Mouse (Mus musculus) spleen, postnatal 4 days (tissue): ENCODE measurements around the gene Ucp3.

Experiments used
- DNase-seq, 2 experiments: peaks; one replicate each; pipeline ENCODE4 v3.0.0; 2022; ENCODE audit warnings: low spot score in 2 of 2

Gene Ucp3

DNA sequence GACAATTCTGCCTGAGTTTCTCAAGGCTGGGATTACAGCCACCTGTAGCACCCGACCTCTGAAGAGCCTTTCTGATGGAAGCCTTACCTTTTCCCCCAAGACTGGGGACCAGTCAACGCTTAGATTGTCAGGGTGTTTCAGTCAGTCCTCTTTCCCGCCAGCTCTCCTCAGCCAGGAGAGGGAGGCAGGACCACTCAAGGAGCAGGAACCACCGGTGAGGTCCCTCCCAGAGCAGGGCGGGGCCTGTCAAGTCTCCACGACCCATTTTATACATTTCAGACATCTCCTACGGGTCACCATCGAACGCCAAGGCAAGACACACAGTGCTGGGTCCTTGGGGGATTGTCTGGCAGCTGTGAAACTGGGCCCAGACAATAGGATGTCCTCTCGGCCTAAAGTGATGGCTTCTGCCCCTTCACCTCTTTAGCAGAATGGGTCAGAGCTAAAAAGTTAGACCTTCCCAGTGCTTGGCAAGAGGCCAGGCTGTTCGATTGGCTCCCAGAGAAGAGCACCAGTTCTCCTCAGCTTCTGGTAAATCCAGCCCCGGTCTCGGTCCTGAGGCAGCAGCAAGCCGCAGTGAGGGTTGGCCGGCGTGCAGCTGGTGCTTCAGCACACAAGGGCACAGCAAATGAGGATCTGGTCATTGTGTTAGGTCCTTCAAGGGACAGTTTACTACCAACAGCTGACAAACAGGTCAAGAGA is 27.6 kb downstream of the Ucp3 start:
- peak; percentile 53 to 79 for DNase-seq

DNA sequence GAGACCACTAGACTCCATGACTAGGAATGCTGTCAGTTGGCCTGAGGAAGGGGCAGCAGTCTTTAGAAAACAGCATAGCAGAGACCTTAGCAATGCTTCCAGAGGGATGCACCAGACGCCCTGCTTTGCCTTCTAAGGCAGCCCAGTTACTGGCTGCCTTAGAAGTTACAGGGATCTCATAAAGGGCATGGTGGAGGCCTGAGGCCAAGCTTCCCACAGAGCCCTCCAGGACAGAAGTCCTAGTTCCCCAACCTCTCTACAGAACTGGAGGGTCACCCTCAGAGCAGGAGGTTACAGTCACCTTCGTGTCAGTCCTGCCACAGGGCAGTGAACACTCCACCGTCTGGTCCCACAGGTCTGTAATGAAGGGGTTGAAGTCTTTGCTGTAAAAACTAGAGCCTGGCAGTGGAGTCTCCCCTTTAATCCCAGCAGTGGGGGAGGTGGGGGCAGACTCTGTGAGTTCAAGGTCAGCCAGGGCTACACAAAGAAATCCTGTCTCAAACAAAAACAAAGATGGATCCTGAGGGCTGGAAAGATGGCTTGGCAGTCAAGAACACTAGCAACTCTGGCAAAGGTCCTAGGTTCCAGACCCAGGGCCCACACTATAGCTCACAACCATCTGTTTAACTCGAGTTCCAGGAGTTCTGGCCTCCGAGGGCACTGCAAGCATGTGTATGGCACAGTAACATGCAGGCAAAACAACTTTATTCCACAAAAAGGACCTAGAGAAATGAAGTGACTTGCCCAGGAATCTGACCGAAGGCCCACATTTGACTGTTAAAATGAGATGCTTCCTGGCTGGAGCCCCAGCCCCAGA is 28.4 kb downstream of the Ucp3 start:
- peak; percentile 48 to 76 for DNase-seq

DNA sequence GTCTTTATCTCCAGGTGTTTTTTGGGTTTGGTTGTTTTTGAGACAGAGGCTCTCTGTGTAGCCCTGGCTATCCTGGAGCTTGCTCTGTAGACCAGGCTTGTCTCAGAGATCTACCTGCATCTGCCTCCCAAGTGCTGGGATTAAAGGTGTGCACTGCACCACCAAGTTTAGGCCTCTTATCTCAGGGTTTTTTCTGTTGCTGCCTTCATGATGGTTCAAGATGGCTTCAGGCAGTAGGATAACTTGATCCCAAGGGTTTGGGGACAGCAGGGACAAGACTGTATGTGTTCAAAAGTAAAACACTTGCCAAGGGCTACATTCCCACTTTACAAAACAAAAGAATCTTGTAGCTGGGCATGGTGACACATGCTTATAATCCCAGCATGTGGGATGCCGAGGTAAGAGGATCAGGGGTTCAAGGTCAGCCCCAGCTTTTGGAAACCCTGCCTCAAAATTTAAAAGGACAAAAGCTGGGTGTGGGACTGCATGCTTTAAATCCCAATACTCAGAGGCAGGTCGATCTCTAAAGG is 29.1 kb downstream of the Ucp3 start:
- DNase-seq = no peak

DNA sequence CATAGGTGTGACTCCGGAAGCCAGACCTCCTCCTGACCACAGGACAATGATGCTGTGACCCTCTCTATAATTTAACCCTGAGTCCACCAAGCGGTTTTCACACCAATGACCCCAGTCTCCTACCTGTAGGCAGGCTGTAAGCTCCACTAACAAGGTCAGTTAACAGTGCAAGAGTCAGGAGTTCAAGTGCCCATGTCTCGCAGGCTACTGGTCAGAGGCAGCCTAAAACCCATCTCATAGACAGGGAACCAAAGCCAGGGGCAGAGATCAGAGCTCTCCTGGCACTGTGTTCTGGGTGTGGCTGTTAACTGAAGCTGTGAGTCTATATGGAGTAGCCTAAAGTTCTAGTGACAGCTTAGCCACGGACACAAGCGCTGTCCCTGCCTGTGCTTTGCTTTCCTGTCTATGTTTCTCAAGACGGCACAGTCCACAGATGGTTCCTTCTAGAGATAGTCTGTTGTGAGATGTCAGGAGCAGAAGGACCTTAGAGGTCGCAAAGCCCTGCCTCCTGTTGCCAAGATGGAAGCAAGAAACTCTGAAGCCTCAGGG is 29.7 kb downstream of the Ucp3 start:
- peak; percentile 42 to 72 for DNase-seq

DNA sequence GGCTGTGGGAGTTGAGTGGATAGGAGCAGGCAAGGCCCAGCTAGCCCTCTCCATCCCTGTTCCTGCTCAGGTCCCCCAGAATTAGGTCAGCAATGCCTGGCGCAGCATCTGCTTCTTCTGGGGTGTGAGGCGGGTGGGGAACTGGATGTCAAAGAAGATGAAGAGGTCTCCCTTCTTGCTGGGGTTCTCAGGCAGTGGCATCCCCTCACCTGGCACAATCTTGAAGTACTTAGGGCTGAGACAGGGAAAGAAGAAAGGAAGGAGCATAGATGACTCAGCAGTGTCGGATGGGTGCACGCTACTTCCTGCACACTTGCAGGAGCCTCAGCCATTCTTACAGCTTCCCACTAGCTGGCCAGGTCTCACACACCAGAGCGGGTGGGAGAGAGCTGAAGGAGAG is 30.3 kb downstream of the Ucp3 start:
- DNase-seq = peak in 1 of 2 experiments; percentile 75

DNA sequence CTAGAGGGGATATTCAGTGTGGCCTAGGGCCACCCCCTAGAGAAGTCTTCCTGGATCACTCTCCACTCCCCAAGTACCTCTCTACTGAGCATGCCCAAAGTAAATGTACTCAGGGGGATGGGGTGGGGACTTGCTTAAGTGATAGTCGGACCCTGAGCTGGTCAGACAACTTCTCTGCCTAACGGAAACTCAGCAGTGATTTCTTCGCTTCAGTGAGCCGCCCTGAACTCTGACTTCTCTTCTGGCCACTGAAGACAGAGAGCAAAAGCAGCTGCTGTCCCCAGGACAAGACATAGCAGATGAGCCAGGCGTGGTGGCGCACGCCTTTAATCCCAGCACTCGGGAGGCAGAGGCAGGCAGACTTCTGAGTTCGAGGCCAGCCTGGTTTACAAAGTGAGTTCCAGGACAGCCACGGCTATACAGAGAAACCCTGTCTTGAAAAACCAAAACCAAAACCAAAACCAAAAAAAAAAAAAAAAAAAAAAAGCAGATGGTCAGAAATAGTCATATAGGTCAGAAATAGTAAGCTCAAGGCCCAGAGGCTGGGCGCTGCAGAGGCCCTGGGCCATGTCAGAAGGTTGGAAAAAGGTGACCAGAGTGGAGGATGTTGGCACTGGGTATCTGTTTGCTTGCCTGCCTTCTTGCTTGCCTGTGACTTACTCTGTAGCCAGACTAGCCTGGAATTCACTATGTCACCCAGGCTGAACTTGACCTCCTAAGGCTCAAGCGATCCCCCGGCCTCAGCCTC is 32.1 kb downstream of the Ucp3 start:
- no peak for DNase-seq

DNA sequence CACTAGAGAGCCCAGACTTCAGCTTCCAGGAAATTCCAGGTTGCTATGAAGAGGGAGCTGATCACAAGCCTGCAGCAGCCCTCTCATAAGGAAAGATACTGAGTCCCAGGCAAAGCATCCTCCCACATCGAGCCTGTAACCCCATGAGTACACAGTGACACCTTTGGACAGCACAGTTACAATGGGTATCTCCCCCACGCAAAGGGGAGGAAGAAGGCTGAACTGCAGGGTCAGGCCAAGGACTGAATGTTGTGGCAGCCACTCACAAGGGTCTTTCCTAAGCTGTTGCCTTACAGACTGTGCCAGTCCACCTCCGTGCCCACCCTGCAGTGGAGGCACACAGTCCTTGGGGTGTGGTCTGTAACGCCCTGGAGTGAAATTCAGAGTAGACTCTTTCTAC is 33.7 kb downstream of the Ucp3 start:
- no peak for DNase-seq

DNA sequence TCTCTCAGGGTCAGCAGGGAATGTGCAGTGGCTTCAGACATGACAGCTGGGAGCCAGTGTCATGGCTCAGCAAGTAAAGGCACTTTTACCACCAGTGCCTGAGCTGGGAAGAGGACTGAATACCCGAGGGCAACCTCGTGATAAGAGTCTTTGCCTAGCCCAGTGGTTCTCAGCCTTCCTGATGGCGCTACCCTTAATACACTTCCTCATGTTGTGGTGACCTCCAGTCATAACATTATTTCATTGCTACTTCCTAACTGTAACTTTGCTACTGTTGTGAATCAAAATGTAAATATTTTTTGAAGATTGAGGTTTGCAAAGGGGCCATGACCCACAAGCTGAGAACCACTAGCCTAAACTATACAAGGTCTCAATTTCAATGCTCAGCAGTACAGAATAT is 35.9 kb downstream of the Ucp3 start:
- no peak for DNase-seq

DNA sequence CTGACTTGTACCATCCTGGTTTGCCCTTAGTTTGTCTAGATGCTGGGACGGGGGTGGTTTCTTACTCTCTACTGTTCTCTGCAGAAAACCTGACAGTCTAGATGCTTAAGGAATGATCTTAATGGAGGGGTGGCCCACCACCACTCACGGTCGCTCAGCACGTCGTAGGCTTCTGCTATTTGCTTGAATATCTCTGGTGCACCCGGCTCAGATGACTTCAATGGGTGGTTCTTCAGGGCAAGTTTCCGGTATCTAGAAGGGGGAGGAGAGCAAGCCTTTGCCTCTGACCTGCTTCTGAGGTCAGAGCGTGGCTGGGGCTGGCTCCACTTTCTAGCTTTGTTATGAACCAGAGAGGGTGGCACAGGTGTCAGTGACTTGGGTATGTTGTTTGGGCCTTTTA is 38.8 kb downstream of the Ucp3 start:
- no peak for DNase-seq

DNA sequence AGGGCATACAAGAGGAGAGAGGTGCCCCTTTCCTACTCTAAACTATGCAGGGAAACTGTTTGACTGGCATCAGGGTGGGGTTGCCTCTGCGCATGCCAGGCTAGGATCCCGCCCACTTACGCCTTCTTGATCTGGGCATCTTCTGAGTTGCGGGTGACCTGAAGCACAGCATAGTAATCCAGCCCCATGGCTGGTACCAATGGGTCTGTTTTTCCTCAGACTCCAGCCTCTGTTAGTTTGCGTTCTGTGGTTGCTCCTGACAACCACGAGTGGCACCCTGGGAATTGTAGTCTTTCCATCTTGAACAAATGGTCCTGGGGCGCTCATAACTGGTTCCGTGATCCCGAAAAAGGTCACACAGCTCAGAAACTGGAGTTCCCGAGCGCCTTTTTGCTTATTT is 41.8 kb downstream of the Ucp3 start, which contains the start of gene Dnajb13:
Gene Dnajb13 (minus strand): TSS at position 388 of the 400 bp plus-strand sequence.
- no peak for DNase-seq

DNA sequence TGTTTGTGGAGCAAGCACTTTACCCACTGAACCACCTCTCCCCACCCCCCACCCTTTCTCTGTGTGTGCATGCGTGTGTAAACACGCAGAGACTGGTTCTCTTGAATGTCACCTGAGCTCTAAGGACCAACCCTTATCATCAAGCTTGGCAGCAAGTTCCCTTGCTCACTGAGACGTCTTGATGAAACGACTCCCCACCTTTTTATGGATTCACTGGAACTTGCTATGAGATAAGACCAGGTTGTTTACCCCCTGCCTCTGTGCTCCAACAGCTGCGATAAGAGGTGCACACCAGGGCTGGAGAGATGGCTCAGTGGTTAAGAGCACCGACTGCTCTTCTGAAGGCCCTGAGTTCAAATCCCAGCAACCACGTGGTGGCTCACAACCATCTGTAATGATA is 47.4 kb downstream of the Ucp3 start:
- DNase-seq = no peak

DNA sequence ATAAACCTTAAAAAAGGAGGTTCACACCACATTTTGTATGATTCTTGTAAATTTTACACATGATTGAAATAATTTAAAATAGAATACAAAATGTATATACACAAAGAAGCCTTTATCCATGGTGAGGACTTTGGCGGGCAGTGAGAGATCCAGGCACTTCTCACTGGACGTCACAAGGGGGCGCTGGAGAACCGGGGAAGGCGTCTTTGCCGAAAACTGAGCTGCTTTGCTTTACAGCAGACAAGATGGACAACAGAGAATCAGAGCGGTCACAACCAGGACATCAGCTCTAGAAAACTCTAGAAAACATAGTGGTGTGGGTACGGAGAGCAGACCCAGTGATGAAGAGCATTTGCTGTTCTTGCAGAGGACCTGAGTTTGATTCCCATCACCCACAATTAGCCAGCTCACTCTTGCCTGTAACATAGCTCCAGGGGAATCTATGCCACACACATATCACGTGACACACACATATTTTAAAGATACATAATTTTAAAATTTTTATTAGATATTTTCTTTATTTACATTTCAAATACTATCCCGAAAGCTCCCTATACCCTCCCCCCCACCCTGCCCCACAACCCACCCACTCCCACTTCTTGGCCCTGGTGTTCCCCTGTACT is 48.0 kb downstream of the Ucp3 start:
- DNase-seq = peak; percentile 82 to 96

DNA sequence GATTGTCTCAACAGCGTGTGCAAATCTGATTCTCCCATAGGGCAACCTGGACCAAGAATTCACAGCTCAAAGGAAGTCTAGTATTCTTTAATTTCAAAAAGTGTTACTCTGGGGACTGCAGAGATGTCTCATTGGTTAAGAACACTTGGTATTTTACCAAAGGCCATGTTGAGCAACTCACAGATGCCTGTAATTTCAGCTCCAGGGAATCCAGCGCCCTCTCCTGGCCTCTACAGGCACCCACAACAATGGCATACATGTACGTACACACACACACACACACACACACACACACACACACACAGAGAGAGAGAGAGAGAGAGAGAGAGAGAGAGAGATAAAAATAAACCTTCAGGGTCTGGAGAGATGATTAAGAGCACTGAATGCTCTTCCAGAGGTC is 49.4 kb downstream of the Ucp3 start:
- DNase-seq = no peak

DNA sequence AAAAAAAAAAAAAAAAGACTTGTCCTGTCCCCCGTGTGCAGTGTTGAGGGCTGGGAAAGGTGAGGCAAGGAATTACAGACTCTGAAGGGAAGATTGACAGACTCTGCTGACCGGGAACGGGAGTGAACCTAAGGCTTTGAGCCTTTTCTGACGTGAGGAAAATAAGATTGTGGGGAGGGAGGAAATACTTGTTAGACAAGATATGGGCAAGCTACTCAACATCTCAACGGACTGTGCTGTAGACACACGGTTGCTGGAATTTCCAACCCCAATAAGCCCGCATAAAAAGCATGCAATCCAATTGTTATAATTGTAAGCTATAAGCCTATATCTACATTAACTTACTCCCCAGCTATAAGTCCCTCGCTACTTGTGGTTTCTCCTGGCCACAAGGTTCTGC is 51.9 kb downstream of the Ucp3 start:
- DNase-seq = no peak

DNA sequence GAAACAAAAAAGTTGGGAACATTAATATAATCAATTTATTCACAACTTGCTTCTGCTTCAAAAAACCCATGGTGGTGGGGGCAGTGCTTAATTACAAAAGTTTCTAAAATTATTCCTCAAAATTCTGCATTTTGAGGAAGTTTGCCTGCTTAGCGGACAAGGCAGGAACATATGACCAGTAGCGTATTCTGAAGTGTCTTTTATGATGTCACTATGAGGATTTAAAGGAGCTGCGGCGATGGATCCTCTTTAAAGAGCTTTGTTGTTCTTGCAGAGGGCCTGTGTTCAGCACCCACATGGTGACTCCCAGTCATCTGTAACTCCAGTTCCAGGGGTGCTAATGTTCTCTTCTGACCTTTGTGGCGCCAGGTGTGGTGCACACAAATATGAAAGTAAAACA is 58.0 kb downstream of the Ucp3 start:
- no peak for DNase-seq

DNA sequence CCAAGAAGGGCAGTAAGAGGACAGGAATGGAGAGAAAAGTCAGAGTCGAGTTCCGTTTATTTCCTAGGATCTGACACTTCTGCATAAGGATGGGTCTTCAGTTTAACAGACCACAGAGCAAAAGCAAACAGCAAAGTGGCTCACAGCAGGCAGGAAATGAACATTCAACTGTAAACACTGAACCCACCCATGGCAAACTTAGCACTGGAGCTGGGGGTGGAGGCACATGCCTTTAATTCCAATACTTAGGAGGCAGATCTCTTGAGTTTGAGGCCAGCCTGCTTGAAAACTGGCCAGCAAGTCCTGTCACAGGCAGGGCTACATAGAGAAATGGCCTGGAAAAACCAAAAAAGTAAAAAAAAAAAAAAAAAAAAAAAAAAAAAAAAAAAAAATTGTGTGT is 60.7 kb downstream of the Ucp3 start:
- no peak for DNase-seq

DNA sequence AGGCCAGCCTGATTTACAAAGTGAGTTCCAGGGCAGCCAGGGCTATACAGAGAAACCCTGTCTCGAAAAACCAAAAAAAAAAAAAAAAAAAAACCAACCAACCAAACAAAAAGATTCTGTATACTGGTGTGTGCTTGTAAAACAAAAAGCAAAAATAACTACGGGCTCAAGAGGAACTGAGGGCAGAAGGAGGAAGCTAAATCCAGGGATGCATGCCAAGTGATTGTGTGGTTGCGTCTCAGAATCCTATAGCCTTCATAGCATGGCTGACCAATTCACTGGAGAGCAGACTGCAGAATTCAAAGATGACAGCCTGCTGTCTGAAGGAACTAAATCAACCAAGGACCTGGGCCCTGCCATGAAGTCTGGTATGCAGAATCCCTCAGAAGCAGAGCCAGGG is 61.4 kb downstream of the Ucp3 start:
- no peak for DNase-seq

DNA sequence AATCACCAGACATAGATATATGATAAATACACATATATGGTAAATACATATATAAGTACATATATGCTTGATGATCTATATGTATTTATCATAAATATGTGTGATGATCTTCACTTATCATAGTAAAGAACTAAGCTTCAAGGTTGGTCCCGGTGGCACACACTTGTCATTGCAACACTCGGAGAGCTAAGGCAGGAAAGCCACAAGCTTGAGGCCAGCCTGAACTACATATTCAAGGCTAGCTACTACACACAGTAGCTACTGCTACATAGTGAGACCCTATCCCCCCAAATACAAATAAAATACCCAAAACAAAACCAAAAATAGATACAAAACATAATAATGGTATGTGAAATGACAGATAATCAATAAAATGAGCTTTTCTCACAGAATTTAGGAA is 63.0 kb downstream of the Ucp3 start:
- DNase-seq = no peak
